Mouse (Mus musculus): ENCODE results near the gene Elf2.
A peak's percentile ranks its signal among the peaks of the same experiment; 100 is the strongest.
"Not testable (repeated sequence)": the region's sequence is repeated elsewhere in the genome, so short reads cannot be mapped to it uniquely, and the experiment has no call there.

Elf2 gene

GRCm38 (mm10) chr3:51233474-51233873 lies 107.0 kb downstream of the Elf2 start:
- peak; percentile 62 for DNase-seq (ENCODE audit: low spot score)

GRCm38 (mm10) chr3:51232205-51232910 lies 108.1 kb downstream of the Elf2 start:
- no peak for DNase-seq (ENCODE audit: low spot score)

GRCm38 (mm10) chr3:51231499-51231898 lies 109.0 kb downstream of the Elf2 start:
- DNase-seq (ENCODE audit: low spot score) = no peak

- no peak for DNase-seq (ENCODE audit: low spot score)
Measured at GRCm38 (mm10) chr3:51230886-51231285, 109.6 kb downstream of the Elf2 start.

GRCm38 (mm10) chr3:51230146-51230835 lies 110.2 kb downstream of the Elf2 start:
- no peak for DNase-seq (ENCODE audit: low spot score)

DNA sequence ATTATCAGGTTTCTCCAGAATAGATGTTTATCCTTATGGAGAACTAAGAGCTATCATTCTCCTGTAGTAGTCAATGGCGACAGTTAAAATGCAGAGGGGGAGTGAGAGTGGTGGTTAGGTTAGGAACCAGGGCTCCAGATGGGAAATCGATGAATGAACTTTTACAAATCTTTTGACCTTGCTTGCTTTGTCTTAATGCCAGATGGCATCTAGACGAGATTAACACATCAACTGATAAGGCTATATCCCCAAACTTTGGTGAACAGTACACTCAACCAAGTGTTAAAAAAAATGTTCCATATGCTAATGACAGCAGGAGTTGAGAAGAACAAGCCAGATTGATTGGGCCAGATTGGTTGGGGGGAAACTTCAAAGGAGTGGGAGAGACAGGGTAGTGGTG lies 111.2 kb downstream of the Elf2 start:
- DNase-seq (ENCODE audit: low spot score) = no peak

- no peak for DNase-seq (ENCODE audit: low spot score)
Measured at GRCm38 (mm10) chr3:51228821-51229205, 111.7 kb downstream of the Elf2 start.

GRCm38 (mm10) chr3:51228038-51228820 lies 112.2 kb downstream of the Elf2 start:
- no peak for DNase-seq (ENCODE audit: low spot score)

DNA sequence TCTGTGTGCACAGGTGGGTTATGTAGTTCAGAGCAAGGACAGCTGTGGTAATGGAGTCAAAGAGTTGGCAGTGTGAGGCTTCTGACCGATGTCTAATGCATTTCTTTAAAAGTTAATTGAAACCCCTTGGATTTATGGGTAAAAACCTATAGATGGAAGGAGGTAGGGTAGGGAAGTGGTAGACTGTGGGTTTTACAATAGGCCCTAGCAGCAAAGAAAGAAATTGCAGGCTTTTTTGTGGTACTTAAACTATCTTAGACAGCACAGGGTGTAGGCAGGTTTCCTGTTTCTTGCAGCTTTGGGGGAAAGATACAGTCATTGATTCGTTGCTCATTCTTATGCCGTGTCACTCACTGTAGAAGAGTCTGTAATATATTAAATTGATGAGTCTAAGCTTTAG lies 113.9 kb downstream of the Elf2 start:
- no peak for DNase-seq (ENCODE audit: low spot score)

DNA sequence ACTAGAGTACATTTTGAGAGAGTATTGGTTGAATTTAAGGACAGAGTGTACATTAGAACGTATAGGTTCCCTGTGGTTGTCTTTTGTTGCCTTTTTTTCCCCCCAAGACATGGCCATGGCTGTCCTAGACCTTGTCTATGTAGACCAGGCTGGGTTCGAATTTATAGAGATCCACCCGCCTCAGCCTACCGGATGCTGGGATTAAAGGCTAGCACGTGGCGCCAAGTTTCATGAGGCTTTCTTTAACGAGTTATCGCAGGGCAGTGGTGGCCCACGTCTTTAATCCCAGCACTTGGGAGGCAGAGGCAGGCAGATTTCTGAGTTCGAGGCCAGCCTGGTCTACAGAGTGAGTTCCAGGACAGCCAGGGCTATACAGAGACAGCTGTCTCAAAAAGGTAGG lies 114.5 kb downstream of the Elf2 start:
- no peak for DNase-seq (ENCODE audit: low spot score)

DNA sequence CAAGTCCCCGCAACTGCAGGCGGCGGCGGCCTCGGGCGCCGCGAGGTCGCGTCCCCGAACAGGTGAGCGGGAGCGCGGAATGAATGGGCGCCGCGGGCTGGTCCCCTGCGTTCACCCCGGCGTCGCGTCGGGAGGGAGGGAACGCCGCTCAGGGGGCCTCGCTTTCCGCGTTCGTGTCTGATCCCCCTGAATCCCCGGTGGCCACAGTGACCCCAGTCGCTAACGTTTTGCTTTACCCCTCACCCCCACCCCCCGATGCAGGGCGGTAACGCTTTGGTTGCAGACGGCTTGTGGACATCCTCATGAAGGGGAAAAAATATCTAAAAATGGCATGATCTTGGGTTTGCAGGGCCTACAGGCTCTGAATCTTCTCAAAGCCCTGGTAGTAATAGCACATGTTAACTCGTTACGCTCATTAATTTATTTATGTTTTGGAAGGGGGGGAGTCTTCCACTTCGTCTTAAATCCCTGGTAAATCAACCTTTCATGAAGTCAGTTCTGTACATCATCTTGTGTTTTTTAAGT lies 115.2 kb downstream of the Elf2 start:
- no peak for DNase-seq (ENCODE audit: low spot score)

DNA sequence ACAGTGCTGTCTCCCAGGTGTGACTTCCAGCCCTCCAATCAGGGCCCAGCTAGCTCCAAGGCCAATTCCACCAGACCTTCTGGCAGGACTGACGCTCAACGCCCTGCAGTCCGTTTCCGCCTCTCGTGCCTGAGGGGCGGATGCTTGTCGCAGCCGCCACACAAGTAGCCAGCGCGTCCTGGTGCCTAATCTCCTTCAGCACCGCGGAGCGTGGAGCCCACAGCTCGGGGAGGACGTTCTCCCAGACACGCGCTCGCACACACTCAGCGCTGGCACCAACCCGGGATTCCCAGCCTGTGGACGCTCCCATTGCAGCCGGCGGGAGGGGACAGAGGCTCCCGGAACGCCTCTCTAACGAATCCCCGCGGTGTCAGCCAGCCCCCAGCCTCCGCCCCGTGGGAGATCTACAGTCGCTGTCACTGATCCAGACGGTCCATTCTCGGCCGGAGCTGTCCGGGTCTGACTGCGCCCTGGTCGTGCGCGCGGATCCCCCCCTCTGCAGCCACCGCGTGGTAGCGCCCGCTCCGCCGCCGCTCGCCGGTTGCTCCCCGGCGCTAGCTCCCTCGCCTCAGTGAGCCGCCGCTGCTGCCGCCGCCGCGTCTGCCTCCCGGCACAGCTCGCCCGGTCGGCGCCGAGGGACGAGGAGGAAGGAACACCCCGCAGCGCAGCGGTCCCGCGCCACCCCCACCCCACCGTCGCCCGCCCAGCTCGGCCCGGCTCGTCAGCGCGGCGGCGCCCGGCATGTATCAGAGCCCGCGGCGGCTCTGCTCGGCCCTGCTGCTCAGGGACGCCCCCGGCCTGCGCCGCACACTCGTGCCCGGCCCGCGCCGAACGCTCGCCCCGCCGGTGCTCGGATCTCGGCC lies 115.9 kb downstream of the Elf2 start, which contains the start of gene Noct:
TSS of gene Noct (plus strand) at position 85 of the 863 bp plus-strand sequence.
- DNase-seq (ENCODE audit: low spot score) = peak; percentile 78

GRCm38 (mm10) chr3:51223556-51223955 lies 116.9 kb downstream of the Elf2 start:
- DNase-seq (ENCODE audit: low spot score) = no peak

DNA sequence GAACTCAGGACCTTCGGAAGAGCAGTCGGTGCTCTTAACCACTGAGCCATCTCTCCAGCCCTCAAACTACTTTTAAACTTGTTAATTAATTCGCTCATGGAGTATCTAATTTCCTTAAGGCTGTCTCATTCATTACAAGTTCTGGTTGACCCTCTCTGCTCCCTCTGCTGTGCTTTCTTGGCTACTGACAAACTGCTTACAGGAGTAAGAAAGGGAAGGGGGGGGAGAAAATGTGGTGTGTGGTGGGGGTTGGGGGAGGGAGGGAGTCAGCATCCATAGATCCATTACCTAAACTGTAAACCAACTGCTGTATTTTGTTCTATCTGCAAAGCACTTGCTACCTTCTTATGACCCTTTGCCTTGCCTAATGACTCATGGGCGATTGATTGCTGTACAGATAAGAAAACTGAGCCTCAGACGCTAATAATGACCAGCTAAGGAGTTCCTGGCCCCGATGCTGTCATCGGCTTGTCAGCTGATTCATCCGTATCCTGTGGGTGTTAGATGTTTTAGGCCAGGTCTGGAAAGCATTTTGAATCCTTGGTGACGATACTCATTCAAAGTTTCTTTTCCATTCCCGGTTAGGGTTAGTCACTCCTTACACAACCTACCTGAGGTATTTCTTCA lies 117.5 kb downstream of the Elf2 start:
- DNase-seq (ENCODE audit: low spot score) = no peak

- DNase-seq (ENCODE audit: low spot score) = no peak
Measured at GRCm38 (mm10) chr3:51222302-51222701, 118.2 kb downstream of the Elf2 start.

DNA sequence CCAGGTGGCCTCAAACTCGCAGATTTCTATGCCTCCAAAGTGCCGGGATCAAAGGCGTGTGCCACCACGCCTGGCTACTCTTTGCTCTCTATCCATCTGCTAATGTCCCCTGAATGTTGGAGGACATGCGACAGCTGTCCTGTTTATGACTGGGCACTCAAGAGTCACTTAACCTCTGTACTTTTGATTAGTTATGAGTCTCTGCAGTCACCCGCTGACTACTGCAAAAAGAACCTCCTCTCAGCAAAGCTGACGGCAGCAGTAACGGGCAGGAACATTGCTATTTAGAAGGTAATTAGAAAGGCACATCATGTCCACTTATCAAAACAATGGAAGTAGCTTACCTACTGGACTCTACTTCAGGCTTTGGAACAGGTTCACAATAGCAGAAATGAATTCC lies 118.6 kb downstream of the Elf2 start:
- DNase-seq (ENCODE audit: low spot score) = no peak

DNA sequence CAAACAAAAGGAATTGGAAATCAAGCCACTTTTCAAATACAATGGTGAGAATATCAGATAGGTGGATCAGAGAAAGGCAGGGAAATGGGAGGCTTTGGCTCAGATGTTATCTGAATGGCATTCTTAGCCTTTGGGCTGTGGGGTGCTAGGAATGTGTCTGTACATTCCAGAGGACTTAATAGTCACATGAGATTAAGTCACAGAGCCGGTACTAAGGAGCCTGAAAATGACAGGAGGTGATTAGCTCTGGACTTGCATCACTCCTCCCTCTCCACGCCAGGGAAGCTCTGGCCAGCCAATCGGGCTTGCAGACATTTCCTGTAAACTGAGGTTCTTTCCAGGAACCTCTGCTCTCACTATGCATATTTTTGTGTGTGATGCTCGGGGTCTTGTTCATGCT lies 119.6 kb downstream of the Elf2 start:
- DNase-seq (ENCODE audit: low spot score) = no peak

DNA sequence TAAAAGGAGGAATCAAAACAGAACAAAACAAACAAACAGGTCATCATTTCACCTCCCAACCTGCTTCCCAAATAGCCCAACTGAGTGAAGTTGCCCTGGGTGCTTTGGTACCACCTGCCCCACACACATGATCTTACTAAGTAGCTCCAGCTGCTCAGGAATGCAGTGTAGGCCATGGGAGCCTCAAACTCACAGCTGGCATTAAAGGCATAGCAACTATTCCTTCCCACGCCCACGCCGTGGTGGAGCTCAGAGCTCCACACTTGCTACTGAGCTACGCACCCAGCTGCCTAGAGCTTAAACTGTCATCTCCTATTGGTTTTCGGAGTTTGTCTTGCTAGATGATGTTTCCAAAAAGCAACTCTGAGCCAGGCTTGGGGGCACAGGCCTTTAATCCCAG lies 121.2 kb downstream of the Elf2 start:
- no peak for DNase-seq (ENCODE audit: low spot score)

- DNase-seq (ENCODE audit: low spot score) = not testable (repeated sequence)
Measured at GRCm38 (mm10) chr3:51218385-51218784, 122.1 kb downstream of the Elf2 start.

DNA sequence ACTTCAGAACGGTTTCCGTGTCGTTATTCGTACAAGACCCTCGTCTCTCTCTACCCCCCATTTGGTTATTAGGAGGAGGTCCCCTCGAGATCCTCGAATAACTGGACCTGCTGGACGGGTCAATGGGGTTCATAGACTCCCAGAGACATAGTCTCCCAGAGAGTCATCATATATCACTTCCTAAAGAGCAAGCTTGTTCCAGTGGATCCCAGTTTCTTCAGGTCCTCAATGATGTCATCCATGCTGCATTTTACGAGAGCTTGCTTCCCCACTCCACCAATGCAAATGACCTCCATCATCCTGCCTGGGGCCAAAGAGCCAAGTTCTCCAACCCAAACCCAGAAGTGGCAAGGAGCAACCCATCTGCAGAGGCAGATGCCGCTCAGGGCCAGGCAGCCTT lies 124.1 kb downstream of the Elf2 start:
- DNase-seq (ENCODE audit: low spot score) = not testable (repeated sequence)

GRCm38 (mm10) chr3:51215681-51216080 lies 124.8 kb downstream of the Elf2 start:
- no peak for DNase-seq (ENCODE audit: low spot score)
